Mouse (Mus musculus): ENCODE results near the gene Zswim1. TPM values are rescaled to one million over a fixed set of nuclear protein-coding genes. Genes with fewer than 3 reads are reported as not detected.
"Not testable (repeated sequence)": the region's sequence is repeated elsewhere in the genome, so short reads cannot be mapped to it uniquely, and the experiment has no call there.

The Zswim1 gene
- polyA plus RNA-seq, 1 experiment from 2014 or later, result 9.0 TPM

DNA sequence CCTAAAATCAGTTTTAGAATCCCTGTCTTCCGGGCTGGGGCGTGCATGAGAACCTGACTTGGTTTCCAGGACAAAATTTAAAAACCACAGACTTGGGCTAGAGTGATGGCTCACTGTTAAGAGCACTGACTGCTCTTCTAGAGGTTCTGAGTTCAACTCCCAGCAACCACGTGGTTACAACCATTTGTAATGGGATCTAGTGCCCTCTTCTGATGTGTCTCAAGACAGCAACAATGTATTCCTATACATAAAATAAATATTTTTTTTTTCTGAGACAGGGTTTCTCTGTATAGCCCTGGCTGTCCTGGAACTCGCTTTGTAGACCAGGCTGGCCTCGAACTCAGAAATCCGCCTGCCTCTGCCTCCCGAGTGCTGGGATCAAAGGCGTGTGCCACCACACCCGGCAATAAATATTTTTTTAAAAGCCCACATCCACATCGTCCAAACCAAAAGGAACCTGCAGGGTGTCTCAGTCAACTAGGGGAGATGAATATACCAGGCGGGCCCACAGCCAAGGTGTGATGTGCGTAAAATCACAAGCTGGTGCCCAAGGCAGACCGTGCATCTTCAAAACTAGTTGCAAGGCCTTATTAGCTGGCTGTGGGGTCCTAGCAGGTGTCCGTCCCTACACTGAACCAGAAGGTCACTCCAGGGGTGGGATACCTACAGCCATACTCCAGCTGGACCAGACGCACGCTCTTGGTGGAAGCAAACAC lies 9.7 kb downstream of the Zswim1 start:
- H3K4me3 ChIP-seq, result peak overlapping the region; percentile 81
- H3K9ac ChIP-seq, result peak overlapping the region; percentile 94
- no peaks in the 10 kb centered on the region for H3K27me3 ChIP-seq (replicated peaks)
- peaks cover 31% of the 10 kb centered on the region for H3K4me1 ChIP-seq
- 54% methylated on average over 16 of the region's 16 CpGs for WGBS
- H3K36me3 ChIP-seq, result peaks cover 49% of the 10 kb centered on the region
- H3K4me2 ChIP-seq, result peak overlapping the region; percentile 98
- H3K27ac ChIP-seq (replicated peaks), result peak overlapping the region; percentile 99
- no peaks in the 10 kb centered on the region for H3K9me3 ChIP-seq
- ATAC-seq (ENCODE audit: extremely low read depth, insufficient number of reproducible peaks, low FRiP score, low TSS enrichment), result no peak

DNA sequence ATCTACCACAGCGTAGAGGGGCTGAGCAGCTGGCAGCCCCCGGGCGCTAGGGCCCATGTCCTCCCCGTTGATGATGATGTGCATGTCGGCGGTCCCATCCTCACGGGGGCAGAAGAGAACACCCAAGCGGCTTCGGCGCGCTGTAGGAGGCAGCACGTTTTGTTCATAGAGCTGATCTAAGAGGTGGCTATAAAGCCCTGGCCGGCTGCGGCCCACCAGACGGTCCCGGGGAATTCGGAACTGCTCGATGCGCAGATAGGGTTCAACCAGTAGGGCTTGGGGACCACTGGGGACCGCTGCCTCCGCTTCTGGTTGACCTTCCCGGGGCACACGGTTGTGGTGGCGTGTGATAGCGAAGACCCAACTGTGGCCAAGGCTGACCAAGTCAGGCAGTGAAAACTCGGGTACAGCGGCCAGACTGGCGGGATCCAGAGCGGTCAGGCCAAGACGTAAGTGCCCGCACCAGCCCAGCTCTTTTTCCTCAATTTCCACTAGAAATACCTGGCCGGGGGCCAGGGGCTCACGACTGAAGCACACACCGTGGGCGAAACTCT lies 10.3 kb downstream of the Zswim1 start, which contains the start of gene Ctsa:
Ctsa (plus strand) TSS at position 126 of the 554 bp plus-strand sequence.
- Histone ChIP-seq H3K36me3 (peaks cover 49% of the 10 kb centered on the region), H3K4me2 (peak within 1 kb of the TSS; percentile 98), H3K9me3 (no peaks in the 10 kb centered on the region), H3K27ac (replicated peaks) (peak within 1 kb of the TSS; percentile 99), H3K4me3 (peak within 1 kb of the TSS; percentile 81), H3K4me1 (peaks cover 31% of the 10 kb centered on the region), H3K27me3 (replicated peaks) (no peaks in the 10 kb centered on the region), H3K9ac (peak within 1 kb of the TSS; percentile 94)
- peak; percentile 52; the same call in 1 of the 2 replicates for ATAC-seq (ENCODE audit: extremely low read depth, insufficient number of reproducible peaks, low FRiP score, low TSS enrichment)
- under 1% methylated on average over 35 of the region's 35 CpGs for WGBS

DNA sequence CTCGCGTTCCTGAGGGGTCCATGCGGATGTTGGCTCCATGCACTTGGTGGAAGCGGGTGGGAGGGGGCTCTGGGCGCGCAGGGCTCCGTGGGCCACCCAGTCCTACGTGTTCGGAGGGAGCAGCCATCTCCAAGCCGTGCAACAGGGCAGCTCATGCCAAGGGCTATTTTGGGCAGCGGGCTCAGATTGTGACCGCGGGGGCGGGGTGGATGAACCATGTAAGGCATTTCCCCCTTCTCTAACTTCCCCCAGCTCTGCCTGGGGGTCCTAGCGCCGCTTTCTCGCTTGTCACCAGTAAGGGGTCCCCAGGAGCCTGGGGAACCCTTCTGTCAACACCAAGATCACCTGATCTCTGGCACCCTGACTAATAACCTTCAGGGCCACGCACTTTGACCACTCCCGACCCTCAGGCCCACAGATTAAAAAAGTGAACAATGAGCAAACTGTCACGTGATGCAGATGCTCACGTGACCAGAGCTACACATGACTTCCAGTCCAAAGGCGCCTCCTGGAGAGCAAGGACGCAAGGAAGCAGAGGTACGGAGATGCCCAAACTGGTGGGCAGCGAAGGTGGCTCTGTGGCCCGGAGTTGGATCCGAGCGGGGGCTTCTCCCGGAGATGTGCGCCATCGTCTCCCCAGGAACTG lies 11.0 kb downstream of the Zswim1 start, which contains the start of gene Neurl2:
Neurl2 (minus strand) TSS at position 143 of the 646 bp plus-strand sequence.
- WGBS, result 0% methylated on average over 31 of the region's 31 CpGs
- Histone ChIP-seq H3K4me1 (peaks cover 31% of the 10 kb centered on the region), H3K4me2 (peak within 1 kb of the TSS; percentile 98), H3K27ac (replicated peaks) (peak within 1 kb of the TSS; percentile 99), H3K4me3 (peak within 1 kb of the TSS; percentile 81), H3K9ac (peak within 1 kb of the TSS; percentile 94), H3K9me3 (no peaks in the 10 kb centered on the region), H3K27me3 (replicated peaks) (no peaks in the 10 kb centered on the region), H3K36me3 (peaks cover 49% of the 10 kb centered on the region)
- ATAC-seq (ENCODE audit: extremely low read depth, insufficient number of reproducible peaks, low FRiP score, low TSS enrichment), result peak; percentile 71

DNA sequence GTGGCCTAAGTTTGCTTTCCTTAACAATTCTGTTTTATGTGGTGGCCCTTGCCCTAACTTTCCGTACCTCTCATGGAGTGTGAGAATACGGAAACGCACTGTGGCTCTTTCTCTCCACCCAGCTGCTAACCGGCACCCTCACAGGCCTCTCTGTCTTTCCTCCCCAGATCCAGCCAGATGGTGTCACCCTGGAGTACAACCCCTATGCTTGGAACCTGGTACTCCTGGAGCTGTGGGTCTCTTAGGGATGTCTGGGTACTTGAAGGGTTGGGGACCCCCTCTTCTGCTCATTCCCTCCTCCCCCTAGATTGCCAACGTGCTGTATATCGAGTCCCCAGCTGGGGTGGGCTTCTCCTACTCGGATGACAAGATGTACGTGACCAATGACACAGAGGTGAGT lies 12.0 kb downstream of the Zswim1 start:
- 40% methylated on average over 8 of the region's 8 CpGs for WGBS
- H3K4me3 ChIP-seq, result peak overlapping the region; percentile 81
- ATAC-seq (ENCODE audit: extremely low read depth, insufficient number of reproducible peaks, low FRiP score, low TSS enrichment), result no peak
- H3K27ac ChIP-seq (replicated peaks), result peak overlapping the region; percentile 99
- H3K36me3 ChIP-seq, result peaks cover 49% of the 10 kb centered on the region
- H3K4me2 ChIP-seq, result peak overlapping the region; percentile 98
- H3K27me3 ChIP-seq (replicated peaks), result no peaks in the 10 kb centered on the region
- H3K9ac ChIP-seq, result peak overlapping the region; percentile 94
- peaks cover 31% of the 10 kb centered on the region for H3K4me1 ChIP-seq
- H3K9me3 ChIP-seq, result no peaks in the 10 kb centered on the region

DNA sequence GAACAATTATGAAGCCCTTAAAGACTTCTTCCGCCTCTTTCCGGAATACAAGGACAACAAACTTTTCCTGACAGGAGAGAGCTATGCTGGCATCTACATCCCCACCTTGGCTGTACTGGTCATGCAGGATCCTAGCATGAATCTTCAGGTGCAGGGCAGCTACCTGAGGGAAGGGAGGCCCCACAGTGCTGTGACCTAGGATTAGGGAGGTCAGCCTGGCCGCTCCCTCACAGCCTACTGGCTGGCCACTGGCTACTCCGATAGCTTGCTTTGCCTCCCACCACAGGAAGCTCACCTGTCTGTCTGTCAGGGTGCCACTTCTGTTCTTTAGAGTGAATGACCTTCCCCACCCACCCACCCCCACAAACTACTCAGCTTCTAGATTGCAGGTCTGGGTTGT lies 12.7 kb downstream of the Zswim1 start:
- H3K9ac ChIP-seq, result peak overlapping the region; percentile 94; the same call in 1 of the 2 replicates
- peaks cover 51% of the 10 kb centered on the region for H3K36me3 ChIP-seq
- H3K4me3 ChIP-seq, result peak overlapping the region; percentile 81
- ATAC-seq (ENCODE audit: extremely low read depth, insufficient number of reproducible peaks, low FRiP score, low TSS enrichment), result no peak
- H3K27ac ChIP-seq (replicated peaks), result no peak overlapping the region
- H3K4me2 ChIP-seq, result peak overlapping the region; percentile 98
- H3K9me3 ChIP-seq, result no peaks in the 10 kb centered on the region
- WGBS, result 87% methylated on average over 4 of the region's 4 CpGs
- no peaks in the 10 kb centered on the region for H3K27me3 ChIP-seq (replicated peaks)
- peaks cover 31% of the 10 kb centered on the region for H3K4me1 ChIP-seq

DNA sequence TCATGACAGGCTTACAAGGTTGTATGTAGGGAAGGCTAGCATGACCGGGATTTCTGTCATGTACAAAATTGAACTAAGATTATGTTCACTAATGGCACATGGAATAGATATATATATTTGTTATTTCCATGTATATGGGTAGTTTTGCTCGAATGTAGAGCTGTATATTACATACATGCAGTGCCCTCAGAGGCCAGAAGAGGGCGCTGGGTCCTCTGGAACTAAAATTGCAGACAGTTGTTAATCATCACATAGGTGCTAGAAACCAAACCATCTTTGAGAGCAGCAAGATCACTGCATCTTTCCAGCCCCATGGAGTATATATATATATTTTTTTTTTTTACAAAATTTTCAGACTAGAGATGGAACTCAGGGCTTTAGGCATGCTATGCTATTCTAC lies 23.3 kb downstream of the Zswim1 start:
- no peak overlapping the region for H3K27ac ChIP-seq (replicated peaks)
- H3K4me1 ChIP-seq, result no peaks in the 10 kb centered on the region
- WGBS, result 50% methylated on average over 3 of the region's 3 CpGs
- no peaks in the 10 kb centered on the region for H3K27me3 ChIP-seq (replicated peaks)
- H3K4me2 ChIP-seq, result no peak overlapping the region
- no peak overlapping the region for H3K4me3 ChIP-seq
- peaks cover 4% of the 10 kb centered on the region; the same call in 1 of the 2 replicates for H3K36me3 ChIP-seq
- no peak for ATAC-seq (ENCODE audit: extremely low read depth, insufficient number of reproducible peaks, low FRiP score, low TSS enrichment)
- no peak overlapping the region for H3K9ac ChIP-seq
- no peaks in the 10 kb centered on the region for H3K9me3 ChIP-seq

DNA sequence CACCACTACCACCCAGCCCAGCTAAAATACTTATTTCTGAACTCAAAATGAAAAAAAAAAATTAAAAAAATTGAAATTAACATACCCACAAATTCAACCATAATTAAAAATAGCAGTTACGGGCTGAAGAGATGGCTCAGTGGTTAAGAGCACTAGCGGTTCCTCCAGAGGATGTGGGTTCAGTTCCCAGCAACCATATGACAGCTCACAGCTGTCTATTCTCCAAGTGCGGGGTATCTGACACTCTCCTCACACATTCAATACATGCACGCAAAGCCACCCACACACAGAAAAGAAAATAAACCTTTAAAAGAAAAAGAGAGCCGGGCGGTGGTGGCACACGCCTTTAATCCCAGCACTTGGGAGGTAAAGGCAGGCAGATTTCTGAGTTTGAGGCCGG lies 27.6 kb downstream of the Zswim1 start:
- no peak for ATAC-seq (ENCODE audit: extremely low read depth, insufficient number of reproducible peaks, low FRiP score, low TSS enrichment)
- Histone ChIP-seq H3K9me3 (no peaks in the 10 kb centered on the region), H3K9ac (no peak overlapping the region), H3K4me2 (no peak overlapping the region), H3K4me1 (no peaks in the 10 kb centered on the region), H3K27ac (replicated peaks) (no peak overlapping the region), H3K36me3 (no peaks in the 10 kb centered on the region), H3K4me3 (no peak overlapping the region), H3K27me3 (replicated peaks) (peaks cover 34% of the 10 kb centered on the region)
- 74% methylated on average over 8 of the region's 8 CpGs for WGBS

DNA sequence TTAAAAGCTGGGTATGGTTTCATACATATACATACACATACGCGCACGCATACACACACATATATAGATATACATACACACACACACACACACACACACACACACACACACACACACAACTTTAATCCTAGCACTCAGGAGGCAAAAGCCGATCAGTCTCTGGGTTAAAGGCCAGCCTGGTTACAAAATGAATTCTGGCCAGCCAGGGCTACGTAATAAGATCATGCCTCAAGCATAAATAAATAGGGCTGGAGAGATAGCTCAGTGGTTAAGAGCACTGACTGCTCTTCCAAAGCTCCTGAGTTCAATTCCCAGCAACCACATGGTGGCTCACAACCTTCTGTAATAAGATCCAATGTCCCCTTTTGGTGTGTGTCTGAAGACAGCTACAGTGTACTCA lies 33.1 kb downstream of the Zswim1 start:
- ATAC-seq (ENCODE audit: extremely low read depth, insufficient number of reproducible peaks, low FRiP score, low TSS enrichment); H3K9me3 ChIP-seq; H3K27ac ChIP-seq (replicated peaks); H3K9ac ChIP-seq; H3K36me3 ChIP-seq: not testable (repeated sequence)
- 0 out of 2 replicates have a peak overlapping the region, but pooled peaks have one; percentile 97 for H3K4me2 ChIP-seq
- peaks cover 81% of the 10 kb centered on the region for H3K27me3 ChIP-seq (replicated peaks)
- H3K4me3 ChIP-seq, result peak overlapping the region; percentile 64; the same call in 1 of the 2 replicates
- H3K4me1 ChIP-seq, result peaks cover 19% of the 10 kb centered on the region
- WGBS, result 81% methylated on average over 5 of the region's 5 CpGs

DNA sequence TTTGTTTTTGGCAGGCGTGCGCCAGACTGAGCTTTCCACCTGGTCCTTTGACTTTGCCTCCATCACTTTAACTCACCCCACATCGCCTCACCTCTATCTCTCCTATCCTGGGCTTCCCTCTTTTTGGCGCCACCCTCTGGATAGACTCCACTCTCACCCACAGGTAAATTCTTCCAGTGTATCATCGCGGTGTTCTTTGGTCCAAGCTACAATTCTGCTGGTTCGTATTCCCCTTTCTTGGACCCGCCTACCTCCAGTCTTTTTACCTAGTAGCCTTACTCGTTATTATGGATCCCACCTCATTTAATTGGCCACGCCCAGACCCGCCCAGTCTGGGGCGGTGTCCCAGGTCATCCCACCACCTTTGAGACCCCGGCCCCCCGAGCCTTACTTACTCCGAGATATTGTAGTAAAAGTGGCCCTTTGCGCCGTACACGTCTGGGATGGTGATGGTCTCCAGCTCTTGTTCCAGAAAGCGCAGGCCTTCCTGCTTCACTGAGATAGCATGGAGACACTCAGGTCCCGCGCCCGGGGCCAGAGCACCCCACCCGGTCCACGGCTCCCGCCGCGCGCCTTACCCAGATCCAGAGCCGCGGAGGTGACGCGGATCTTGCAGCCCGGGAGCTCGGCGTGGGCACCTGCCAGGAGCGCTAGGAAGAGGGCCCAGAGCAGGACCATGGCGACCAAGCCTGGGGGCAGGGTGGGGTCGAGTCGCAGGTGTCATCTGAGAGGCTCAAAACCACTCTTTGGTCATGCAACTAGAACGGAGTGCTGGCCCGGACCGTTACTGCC lies 34.0 kb downstream of the Zswim1 start:
- ATAC-seq (ENCODE audit: extremely low read depth, insufficient number of reproducible peaks, low FRiP score, low TSS enrichment), result no peak
- no peak overlapping the region for H3K27ac ChIP-seq (replicated peaks)
- 2% methylated on average over 42 of the region's 42 CpGs for WGBS

DNA sequence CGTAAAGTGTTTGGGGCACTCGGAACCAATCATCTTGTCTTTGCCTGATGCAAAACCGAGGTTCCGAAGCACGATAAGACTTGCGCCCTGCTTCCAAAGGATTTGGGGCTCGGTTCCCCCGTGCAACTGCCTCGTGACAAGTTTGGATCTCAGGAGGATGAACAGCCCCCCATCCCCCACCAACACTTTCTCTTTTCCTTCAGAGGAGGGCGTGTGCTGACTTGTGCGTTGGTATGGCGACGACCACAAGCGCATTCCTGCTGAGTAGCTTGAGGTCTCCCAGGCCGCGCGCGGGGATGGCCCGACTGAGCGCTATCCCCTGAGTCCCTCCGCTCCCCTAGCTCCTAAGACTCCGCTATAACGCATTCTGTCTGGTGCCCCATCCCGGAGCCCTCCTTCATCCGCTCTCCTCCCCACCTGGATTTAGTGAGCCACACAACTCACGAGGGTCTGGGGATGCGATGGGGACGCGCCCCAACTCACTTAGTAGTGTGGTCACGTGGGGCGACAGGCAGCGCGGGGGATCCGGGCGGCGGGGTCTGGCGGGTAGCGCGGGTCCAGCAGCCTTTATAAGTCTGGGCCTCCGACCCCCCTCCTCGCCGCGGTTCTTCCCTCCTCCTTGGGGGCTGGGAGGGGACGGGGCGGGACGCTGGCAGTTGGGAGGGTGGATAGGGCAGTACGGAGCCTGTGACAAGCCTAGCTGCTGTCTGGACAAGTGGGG lies 34.8 kb downstream of the Zswim1 start, which contains the start of gene Pltp:
Pltp (minus strand) TSS at position 611 of the 721 bp plus-strand sequence.
- under 1% methylated on average over 47 of the region's 47 CpGs for WGBS
- Histone ChIP-seq H3K9me3 (no peaks in the 10 kb centered on the region), H3K9ac (peak within 1 kb of the TSS; percentile 81), H3K27ac (replicated peaks) (no peak within 1 kb of the TSS), H3K36me3 (no peaks in the 10 kb centered on the region), H3K27me3 (replicated peaks) (peaks cover 78% of the 10 kb centered on the region), H3K4me1 (peaks cover 35% of the 10 kb centered on the region), H3K4me2 (peak within 1 kb of the TSS; percentile 97), H3K4me3 (peak within 1 kb of the TSS; percentile 64)
- no peak for ATAC-seq (ENCODE audit: extremely low read depth, insufficient number of reproducible peaks, low FRiP score, low TSS enrichment)

More for the DNA sequence above, 34.0 kb downstream of the Zswim1 start:
- H3K36me3 ChIP-seq, result no peaks in the 10 kb centered on the region
- H3K9ac ChIP-seq, result peak overlapping the region; percentile 81
- peak overlapping the region; percentile 97 for H3K4me2 ChIP-seq
- H3K27me3 ChIP-seq (replicated peaks), result peaks cover 85% of the 10 kb centered on the region
- H3K4me1 ChIP-seq, result peaks cover 27% of the 10 kb centered on the region
- H3K9me3 ChIP-seq, result no peaks in the 10 kb centered on the region
- H3K4me3 ChIP-seq, result peak overlapping the region; percentile 64
